Mouse (Mus musculus) CH12.LX (cell line): ENCODE measurements around the gene Ppp1r16b. TPM values are rescaled to one million over a fixed set of nuclear protein-coding genes. Genes with fewer than 3 reads are reported as not detected.

ENCODE experiments used
- DNase-seq: peaks from one replicate; pipeline ENCODE4 v3.0.0-alpha.2; 2013; ENCODE audit errors: extremely low read depth
- H3K27ac ChIP-seq: 2 replicates; pipeline ENCODE4 v1.5.1; 2012; ENCODE audit warnings: low read depth, mild to moderate bottlenecking, control low read depth, moderate library complexity; ENCODE audit not compliant: insufficient read depth
- H3K27me3 ChIP-seq: replicated peaks from 2 replicates; pipeline ENCODE3; 2012; ENCODE audit warnings: inconsistent platforms
- H3K36me3 ChIP-seq, 2 experiments: replicated peaks in 1 of 2; 2 replicates each; pipeline versions ENCODE3 to v1.6.1; 2012; ENCODE audit warnings: inconsistent platforms in 1 of 2, low read length in 1 of 2, mild to moderate bottlenecking in 1 of 2, mixed read lengths in 1 of 2, moderate library complexity in 1 of 2; ENCODE audit not compliant: control insufficient read depth in 1 of 2, insufficient read depth in 1 of 2
- H3K4me1 ChIP-seq, 2 experiments: 2 replicates each; pipeline ENCODE4 v1.6.1; 2012; ENCODE audit warnings: inconsistent platforms in 1 of 2, moderate library complexity in 1 of 2; ENCODE audit not compliant: insufficient read depth in 2 of 2, control insufficient read depth in 1 of 2
- H3K4me2 ChIP-seq: 2 replicates; pipeline ENCODE4 v1.6.1; 2012; ENCODE audit warnings: low read depth, mild to moderate bottlenecking, control low read depth; ENCODE audit not compliant: poor library complexity, insufficient read depth, severe bottlenecking
- H3K4me3 ChIP-seq, 3 experiments: fragments of 150-350 bp in 1 of 3; sonication (generic) in 1 of 3; replicated peaks in 1 of 3; 2 replicates each; pipeline versions ENCODE3 to v1.5.1; 2011 to 2012; ENCODE audit warnings: low read depth in 2 of 3, low read length in 2 of 3, mild to moderate bottlenecking in 2 of 3, moderate library complexity in 2 of 3, control low read depth in 1 of 3, improper control_type of control experiment in 1 of 3, inconsistent platforms in 1 of 3, mixed read lengths in 1 of 3; ENCODE audit not compliant: poor library complexity in 1 of 3
- H3K79me2 ChIP-seq: replicated peaks from 2 replicates; pipeline ENCODE4 v1.6.1; 2012; ENCODE audit warnings: mild to moderate bottlenecking, moderate library complexity; ENCODE audit not compliant: control insufficient read depth, poor library complexity, insufficient read depth, severe bottlenecking; ENCODE audit errors: extremely low read depth
- H3K9ac ChIP-seq: 2 replicates; pipeline ENCODE4 v1.6.1; 2012; ENCODE audit warnings: low read depth, mild to moderate bottlenecking, control low read depth, moderate library complexity; ENCODE audit not compliant: insufficient read depth
- H3K9me3 ChIP-seq: replicated peaks from 2 replicates; pipeline ENCODE3; 2012; ENCODE audit warnings: low read length, inconsistent platforms, mixed read lengths
- BHLHE40 ChIP-seq: IDR thresholded peaks from 2 replicates; pipeline ENCODE4 v1.6.1; 2011; ENCODE audit warnings: mild to moderate bottlenecking, low read depth, low read length, improper control_type of control experiment
- CHD2 ChIP-seq: IDR thresholded peaks from 2 replicates; pipeline ENCODE4 v1.6.1; 2011; ENCODE audit warnings: low read length, improper control_type of control experiment
- E2F4 ChIP-seq: IDR thresholded peaks from 2 replicates; pipeline ENCODE4 v1.6.1; 2011; ENCODE audit warnings: low read depth, low read length, improper control_type of control experiment; ENCODE audit not compliant: insufficient replicate concordance
- ELF1 ChIP-seq: IDR thresholded peaks from 2 replicates; pipeline ENCODE4 v1.6.1; 2014; ENCODE audit warnings: low read depth, mild to moderate bottlenecking, inconsistent platforms, low read length, improper control_type of control experiment
- EP300 ChIP-seq: IDR thresholded peaks from 2 replicates; pipeline ENCODE4 v1.6.1; 2011; ENCODE audit warnings: low read length, improper control_type of control experiment
- ETS1 ChIP-seq: conservative IDR thresholded peaks from 2 replicates; pipeline ENCODE4 v1.6.1; 2012; ENCODE audit warnings: low read depth, mild to moderate bottlenecking, inconsistent platforms, low read length, improper control_type of control experiment, moderate library complexity
- KAT2A ChIP-seq: IDR thresholded peaks from 2 replicates; pipeline ENCODE4 v1.6.1; 2012; ENCODE audit warnings: low read length, improper control_type of control experiment, inconsistent platforms; ENCODE audit not compliant: insufficient replicate concordance
- MAX ChIP-seq: IDR thresholded peaks from 2 replicates; pipeline ENCODE4 v1.6.1; 2011; ENCODE audit warnings: low read length, improper control_type of control experiment
- MYC ChIP-seq: IDR thresholded peaks from 2 replicates; pipeline ENCODE4 v1.6.1; 2011; ENCODE audit warnings: low read depth, mild to moderate bottlenecking, improper control_type of control experiment, low read length
- POLR2A ChIP-seq: IDR thresholded peaks from 2 replicates; pipeline ENCODE4 v1.6.1; 2011; ENCODE audit warnings: low read depth, mild to moderate bottlenecking, improper control_type of control experiment, low read length
- SIN3A ChIP-seq: IDR thresholded peaks from 2 replicates; pipeline ENCODE4 v1.6.1; 2012; ENCODE audit warnings: low read length, improper control_type of control experiment, inconsistent platforms
- TCF12 ChIP-seq: IDR thresholded peaks from 2 replicates; pipeline ENCODE4 v1.6.1; 2014; ENCODE audit warnings: low read depth, mild to moderate bottlenecking, inconsistent platforms, low read length, improper control_type of control experiment
- UBTF ChIP-seq: IDR thresholded peaks from 2 replicates; pipeline ENCODE4 v1.6.1; 2012; ENCODE audit warnings: low read depth, mild to moderate bottlenecking, inconsistent platforms, low read length, improper control_type of control experiment, moderate library complexity
- USF2 ChIP-seq: conservative IDR thresholded peaks from 2 replicates; pipeline ENCODE4 v1.6.1; 2011; ENCODE audit warnings: low read depth, low read length, improper control_type of control experiment
- ZKSCAN1 ChIP-seq: IDR thresholded peaks from 2 replicates; pipeline ENCODE4 v1.6.1; 2012; ENCODE audit warnings: low read depth, inconsistent platforms, low read length, improper control_type of control experiment, borderline replicate concordance
- ZMIZ1 ChIP-seq: IDR thresholded peaks from 2 replicates; pipeline ENCODE4 v1.6.1; 2012; ENCODE audit warnings: low read depth, mild to moderate bottlenecking, inconsistent platforms, low read length, improper control_type of control experiment
- ZNF384 ChIP-seq: IDR thresholded peaks from 2 replicates; pipeline ENCODE4 v1.6.1; 2012; ENCODE audit warnings: low read depth, low read length, improper control_type of control experiment, inconsistent platforms
- dilution Hi-C: fragments of 300-500 bp; cut with MboI; formaldehyde crosslinking; loops from 2 replicates; pipeline ENCODE4 v1.14.3; 2020; ENCODE audit warnings: low sequenced_read_pairs; ENCODE audit not compliant: extremely low pct_unique_long_range_greater_than_20kb, extremely low pct_ligation_motif_present
- in situ Hi-C: fragments of 300-500 bp; cut with MboI; formaldehyde crosslinking; loops from 3 replicates; pipeline ENCODE4 v1.14.3; 2019; ENCODE audit warnings: low sequenced_read_pairs, low pct_ligation_motif_present, low pct_unique_long_range_greater_than_20kb, mixed read lengths
- polyA plus RNA-seq: library from polyadenylated mRNA; unstranded; fragments of >175 nt; gene quantifications from 2 replicates; pipeline ENCODE4 v1.2.1, GENCODE M21; 2012; ENCODE audit warnings: low read depth; ENCODE audit not compliant: insufficient read length
- total RNA-seq, 2 experiments: library from RNA; depleted of rRNA; stranded (reverse); fragments of 300-350 nt in 1 of 2; fragments of >200 nt in 1 of 2; gene quantifications; 2 replicates each; pipeline ENCODE4 v1.2.3; 2012 to 2014

Gene Ppp1r16b
- total and polyA plus RNA-seq, 3 experiments, result 37.7 to 55.7 (median 52.0) TPM

DNA sequence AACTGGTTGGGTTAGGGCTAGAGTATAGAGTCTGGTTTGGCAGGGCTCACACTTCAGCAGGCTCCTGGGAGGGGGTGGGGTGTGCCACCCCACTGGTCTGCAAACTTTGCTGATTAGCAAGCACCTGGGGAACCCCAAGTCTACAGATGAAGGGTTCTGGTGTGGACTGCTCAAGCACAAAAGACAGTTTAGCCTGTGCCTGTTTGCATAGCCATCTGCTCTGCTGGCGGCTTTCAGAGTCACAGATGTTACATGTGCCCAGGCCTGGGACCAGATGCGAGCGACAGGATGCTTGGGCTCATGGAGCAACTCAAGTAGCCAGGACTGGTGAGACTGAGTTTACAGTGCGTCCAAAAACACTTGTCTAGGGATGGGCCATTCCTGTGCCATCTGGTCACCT is 8.3 kb downstream of the Ppp1r16b start:
- dilution Hi-C loops, result no loop called here
- peak; percentile 78 for DNase-seq
- in situ Hi-C loops, result no loop called here

DNA sequence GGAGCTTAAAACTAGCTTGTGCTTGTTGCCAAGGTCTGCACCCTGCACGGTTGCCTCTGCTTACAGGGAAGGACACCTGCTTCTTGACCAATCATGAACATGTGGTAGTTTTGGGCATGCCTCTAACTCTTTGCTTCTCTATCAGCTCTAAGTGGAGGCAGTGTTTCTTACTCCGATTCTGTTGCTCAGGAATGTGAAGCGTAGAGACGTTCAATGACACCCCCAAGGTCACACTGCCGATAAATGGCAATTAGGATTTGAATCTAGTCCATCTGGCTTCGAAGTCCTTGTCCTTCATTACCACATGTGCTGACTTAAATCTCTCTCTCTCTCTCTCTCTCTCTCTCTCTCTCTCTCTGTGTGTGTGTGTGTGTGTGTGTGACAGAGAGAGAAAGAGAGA is 8.9 kb downstream of the Ppp1r16b start:
- Histone ChIP-seq H3K4me3 (peak overlapping the region in 2 of 3 experiments; percentile 42 to 43), H3K4me2 (peak overlapping the region; percentile 96), H3K4me1 (peaks cover 37 to 84% of the 10 kb centered on the region in 2 experiments), H3K27ac (peak overlapping the region; percentile 96), H3K9ac (peak overlapping the region; percentile 34), H3K9me3 (peaks cover 8% of the 10 kb centered on the region), H3K36me3 (peaks cover 11 to 77% of the 10 kb centered on the region in 2 experiments), H3K27me3 (no peaks in the 10 kb centered on the region), H3K79me2 (peaks cover 98% of the 10 kb centered on the region)
- dilution Hi-C loops, result no loop called here
- in situ Hi-C loops, result no loop called here
- TF ChIP-seq USF2 (no peak), TCF12 (peak; percentile 2; the same call in 1 of the 2 replicates), MAX (peak; percentile 40; the same call in 1 of the 2 replicates), MYC (0 out of 2 replicates have a peak, but pooled peaks have one; percentile 18), ZNF384 (no peak), UBTF (0 out of 2 replicates have a peak, but pooled peaks have one; percentile 25), EP300 (no peak), ZKSCAN1 (no peak), ETS1 (no peak), SIN3A (0 out of 2 replicates have a peak, but pooled peaks have one; percentile 17), ELF1 (no peak)
- DNase-seq, result no peak

More for the DNA sequence above, 8.3 kb downstream of the Ppp1r16b start:
- peak overlapping the region in 1 of 3 experiments; percentile 22 for H3K4me3 ChIP-seq
- H3K9ac ChIP-seq, result peak overlapping the region; percentile 34; the same call in 1 of the 2 replicates
- peaks cover 5 to 77% of the 10 kb centered on the region in 2 experiments for H3K36me3 ChIP-seq
- H3K9me3 ChIP-seq, result peaks cover 8% of the 10 kb centered on the region
- peak overlapping the region; percentile 96 for H3K27ac ChIP-seq
- H3K79me2 ChIP-seq, result peaks cover 98% of the 10 kb centered on the region
- H3K27me3 ChIP-seq, result no peaks in the 10 kb centered on the region
- TF ChIP-seq ZMIZ1, result no peak
- TF ChIP-seq TCF12, result peak; percentile 98
- TF ChIP-seq MYC, result peak; percentile 82
- TF ChIP-seq POLR2A, result peak; percentile 26; the same call in 1 of the 2 replicates
- TF ChIP-seq E2F4, result no peak
- TF ChIP-seq UBTF, result no peak
- 0 out of 2 replicates have a peak, but pooled peaks have one; percentile 24 for TF ChIP-seq CHD2
- peak; percentile 76 for TF ChIP-seq BHLHE40
- no peak for TF ChIP-seq KAT2A
- TF ChIP-seq ETS1, result peak; percentile 88
- peaks cover 31 to 78% of the 10 kb centered on the region in 2 experiments for H3K4me1 ChIP-seq
- H3K4me2 ChIP-seq, result peak overlapping the region; percentile 96
